Mouse (Mus musculus): Measurements from ENCODE around the gene Abhd16b. TPM values are rescaled to one million over a fixed set of nuclear protein-coding genes. Genes with fewer than 3 reads are reported as not detected.

Abhd16b gene
- total RNA-seq, 1 experiment, result 0.36 TPM

- DNase-seq (ENCODE audit: low read depth, low spot score), result peak; percentile 59
- in situ Hi-C loops (cut with MboI; ENCODE audit: low sequenced_read_pairs in 2 of 2, unreplicated experiment in 2 of 2), result no loop called here
- Histone ChIP-seq H3K27ac (ENCODE audit: insufficient read depth, low read depth, low read length, poor library complexity, severe bottlenecking) (peak overlapping the region; percentile 42; the same call in 1 of the 2 replicates), H3K4me1 (ENCODE audit: control insufficient read depth in 2 of 2, insufficient read depth in 2 of 2, low read length in 2 of 2, poor library complexity in 1 of 2) (peaks cover 0 to 16% of the 10 kb centered on the region in 2 experiments; a peak in 1 of 4 replicates), H3K4me3 (ENCODE audit: insufficient read depth in 1 of 2, low read depth in 1 of 2, low read length in 2 of 2, poor library complexity in 1 of 2, severe bottlenecking in 1 of 2) (peak overlapping the region; percentile 69 to 98), H3K9ac (ENCODE audit: insufficient read depth, low read depth, low read length, poor library complexity, severe bottlenecking) (peak overlapping the region; percentile 58; the same call in 1 of the 2 replicates), H3K36me3 (ENCODE audit: control insufficient read depth, insufficient read depth, low read length, poor library complexity, severe bottlenecking) (peaks cover 6% of the 10 kb centered on the region; the same call in 1 of the 2 replicates), H3K9me3 (ENCODE audit: control insufficient read depth, insufficient read depth, low read depth, low read length) (no peaks in the 10 kb centered on the region)
- no peak for TF ChIP-seq CHD2 (IDR thresholded peaks at IDR 0.05; ENCODE audit: low read depth, low read length)
- 0 out of 2 replicates have a peak, but pooled peaks have one; percentile 35 for TF ChIP-seq ZNF384 (IDR thresholded peaks at IDR 0.05; ENCODE audit: low read depth, low read length)
Observed at GRCm38 (mm10) chr2:181496281-181496680, 3.3 kb downstream of the Abhd16b start.

DNA sequence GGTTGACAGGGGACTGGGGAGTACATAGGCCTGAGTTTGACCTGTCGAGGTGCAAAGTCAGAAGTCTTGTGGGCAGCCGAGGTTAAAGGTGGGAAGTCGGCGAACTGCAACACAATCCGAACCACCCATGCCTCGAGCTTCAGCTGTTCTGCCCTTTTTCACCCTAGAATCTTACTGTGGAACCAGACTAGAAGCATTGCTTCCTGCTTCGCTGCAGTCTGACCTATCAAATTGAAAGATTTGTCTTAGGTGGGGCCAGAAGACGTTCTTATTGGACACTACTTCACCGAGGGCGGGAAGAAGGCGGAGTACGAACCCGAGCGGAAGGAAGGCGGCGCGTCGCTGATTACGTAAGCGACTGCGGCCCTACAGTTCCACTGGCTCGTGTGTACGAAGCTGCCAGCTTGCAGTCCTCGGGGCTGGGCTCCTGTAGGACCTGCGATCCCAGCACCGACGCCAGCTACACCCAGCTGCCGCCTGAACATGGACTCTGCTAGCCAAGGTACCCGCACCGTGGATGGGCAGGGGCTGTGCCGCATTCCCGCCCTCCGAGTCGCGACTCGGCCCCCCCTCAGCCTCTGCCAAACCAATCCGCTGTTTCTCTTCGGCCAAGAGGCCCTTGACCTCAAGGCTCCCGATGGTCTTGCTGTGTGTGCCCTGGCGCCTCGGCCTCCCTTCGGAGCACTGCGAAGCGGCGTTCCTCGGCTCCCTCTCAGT lies 4.0 kb downstream of the Abhd16b start, which contains the start of gene Tpd52l2:
Gene Tpd52l2 (plus strand): TSS at position 312 of the 717 bp plus-strand sequence.
- peaks cover 0 to 14% of the 10 kb centered on the region in 2 experiments; a peak in 1 of 4 replicates for H3K4me1 ChIP-seq (ENCODE audit: control insufficient read depth in 2 of 2, insufficient read depth in 2 of 2, low read length in 2 of 2, poor library complexity in 1 of 2)
- TF ChIP-seq ZC3H11A (IDR thresholded peaks at IDR 0.05; ENCODE audit: borderline replicate concordance, low read depth, low read length) (no peak), MAFK (IDR thresholded peaks at IDR 0.05; ENCODE audit: insufficient read depth, low read depth, low read length) (peak; percentile 55; the same call in 1 of the 2 replicates), HCFC1 (IDR thresholded peaks at IDR 0.05; ENCODE audit: borderline replicate concordance, insufficient read depth, low read length) (peak; percentile 68), CHD2 (IDR thresholded peaks at IDR 0.05; ENCODE audit: low read depth, low read length) (0 out of 2 replicates have a peak, but pooled peaks have one; percentile 39)
- H3K9ac ChIP-seq (ENCODE audit: insufficient read depth, low read depth, low read length, poor library complexity, severe bottlenecking), result peak within 1 kb of the TSS; percentile 82
- no peaks in the 10 kb centered on the region for H3K9me3 ChIP-seq (ENCODE audit: control insufficient read depth, insufficient read depth, low read depth, low read length)
- H3K36me3 ChIP-seq (ENCODE audit: control insufficient read depth, insufficient read depth, low read length, poor library complexity, severe bottlenecking), result peaks cover 9% of the 10 kb centered on the region; the same call in 1 of the 2 replicates
- peak within 1 kb of the TSS; percentile 69 for H3K27ac ChIP-seq (ENCODE audit: insufficient read depth, low read depth, low read length, poor library complexity, severe bottlenecking)
- peak; percentile 94 for DNase-seq (ENCODE audit: low read depth, low spot score)
- in situ Hi-C loops (cut with MboI; ENCODE audit: low sequenced_read_pairs in 2 of 2, unreplicated experiment in 2 of 2), result no loop called here
- peak within 1 kb of the TSS; percentile 76 to 98 for H3K4me3 ChIP-seq (ENCODE audit: insufficient read depth in 1 of 2, low read depth in 1 of 2, low read length in 2 of 2, poor library complexity in 1 of 2, severe bottlenecking in 1 of 2)

GRCm38 (mm10) chr2:181497548-181497875 lies 4.5 kb downstream of the Abhd16b start:
- H3K9ac ChIP-seq (ENCODE audit: insufficient read depth, low read depth, low read length, poor library complexity, severe bottlenecking), result peak overlapping the region; percentile 82
- peaks cover 0 to 14% of the 10 kb centered on the region in 2 experiments; a peak in 1 of 4 replicates for H3K4me1 ChIP-seq (ENCODE audit: control insufficient read depth in 2 of 2, insufficient read depth in 2 of 2, low read length in 2 of 2, poor library complexity in 1 of 2)
- peak overlapping the region; percentile 76 to 98 for H3K4me3 ChIP-seq (ENCODE audit: insufficient read depth in 1 of 2, low read depth in 1 of 2, low read length in 2 of 2, poor library complexity in 1 of 2, severe bottlenecking in 1 of 2)
- H3K9me3 ChIP-seq (ENCODE audit: control insufficient read depth, insufficient read depth, low read depth, low read length), result no peaks in the 10 kb centered on the region
- peak overlapping the region; percentile 69 for H3K27ac ChIP-seq (ENCODE audit: insufficient read depth, low read depth, low read length, poor library complexity, severe bottlenecking)
- TF ChIP-seq ZNF384 (IDR thresholded peaks at IDR 0.05; ENCODE audit: low read depth, low read length) (no peak), ZC3H11A (IDR thresholded peaks at IDR 0.05; ENCODE audit: borderline replicate concordance, low read depth, low read length) (no peak), MAFK (IDR thresholded peaks at IDR 0.05; ENCODE audit: insufficient read depth, low read depth, low read length) (no peak), HCFC1 (IDR thresholded peaks at IDR 0.05; ENCODE audit: borderline replicate concordance, insufficient read depth, low read length) (no peak), CHD2 (IDR thresholded peaks at IDR 0.05; ENCODE audit: low read depth, low read length) (no peak)
- peaks cover 9% of the 10 kb centered on the region for H3K36me3 ChIP-seq (ENCODE audit: control insufficient read depth, insufficient read depth, low read length, poor library complexity, severe bottlenecking)
- peak; percentile 81 for DNase-seq (ENCODE audit: low read depth, low spot score)
- in situ Hi-C loops (cut with MboI; ENCODE audit: low sequenced_read_pairs in 2 of 2, unreplicated experiment in 2 of 2), result no loop called here

DNA sequence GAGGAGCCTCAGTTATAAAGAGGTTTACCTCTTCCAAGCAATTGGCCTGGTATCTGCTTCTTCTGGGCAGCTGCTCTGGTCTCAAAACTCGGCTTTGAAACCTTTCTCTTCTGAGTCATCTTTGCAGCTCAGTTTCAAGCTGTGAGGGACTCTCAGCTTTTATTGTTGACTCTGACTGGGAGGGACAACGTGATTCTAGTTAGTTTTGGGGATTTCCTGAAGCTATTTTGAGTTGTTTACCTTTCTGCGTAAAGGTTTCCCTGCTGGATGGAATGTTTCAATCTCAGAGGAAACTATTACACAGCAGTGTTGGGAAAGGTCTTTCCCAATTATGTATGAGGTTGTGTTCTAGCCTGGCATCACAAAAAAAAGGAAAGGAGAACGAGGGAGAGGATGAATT lies 5.6 kb downstream of the Abhd16b start:
- H3K4me3 ChIP-seq (ENCODE audit: insufficient read depth in 1 of 2, low read depth in 1 of 2, low read length in 2 of 2, poor library complexity in 1 of 2, severe bottlenecking in 1 of 2), result no peak overlapping the region
- H3K4me1 ChIP-seq (ENCODE audit: control insufficient read depth in 2 of 2, insufficient read depth in 2 of 2, low read length in 2 of 2, poor library complexity in 1 of 2), result peaks cover 0 to 6% of the 10 kb centered on the region in 2 experiments; a peak in 1 of 4 replicates
- no peak overlapping the region for H3K27ac ChIP-seq (ENCODE audit: insufficient read depth, low read depth, low read length, poor library complexity, severe bottlenecking)
- H3K9me3 ChIP-seq (ENCODE audit: control insufficient read depth, insufficient read depth, low read depth, low read length), result no peaks in the 10 kb centered on the region
- peaks cover 13% of the 10 kb centered on the region for H3K36me3 ChIP-seq (ENCODE audit: control insufficient read depth, insufficient read depth, low read length, poor library complexity, severe bottlenecking)
- DNase-seq (ENCODE audit: low read depth, low spot score), result no peak
- TF ChIP-seq MAFK (IDR thresholded peaks at IDR 0.05; ENCODE audit: insufficient read depth, low read depth, low read length) (no peak), ZNF384 (IDR thresholded peaks at IDR 0.05; ENCODE audit: low read depth, low read length) (no peak), HCFC1 (IDR thresholded peaks at IDR 0.05; ENCODE audit: borderline replicate concordance, insufficient read depth, low read length) (no peak), CHD2 (IDR thresholded peaks at IDR 0.05; ENCODE audit: low read depth, low read length) (no peak), ZC3H11A (IDR thresholded peaks at IDR 0.05; ENCODE audit: borderline replicate concordance, low read depth, low read length) (no peak)
- in situ Hi-C loops (cut with MboI; ENCODE audit: low sequenced_read_pairs in 2 of 2, unreplicated experiment in 2 of 2), result no loop called here
- no peak overlapping the region for H3K9ac ChIP-seq (ENCODE audit: insufficient read depth, low read depth, low read length, poor library complexity, severe bottlenecking)
